Mouse (Mus musculus) thymus, adult 2 months (tissue): ENCODE data around the gene Zyx. TPM values are rescaled to one million over a fixed set of nuclear protein-coding genes. Genes with fewer than 3 reads are reported as not detected.

Experiments
- DNase-seq: peaks from one replicate; pipeline ENCODE4 v3.0.0; 2021
- H3K27ac ChIP-seq: fragments of 200-500 bp; 2 replicates; pipeline ENCODE4 v1.5.1; 2012; ENCODE audit warnings: low read length, control low read depth; ENCODE audit not compliant: control insufficient read depth, insufficient read depth
- H3K27me3 ChIP-seq: fragments of 200-500 bp; 2 replicates; pipeline ENCODE4 v1.6.1; 2012; ENCODE audit warnings: mild to moderate bottlenecking, low read length, moderate library complexity, mixed read lengths; ENCODE audit not compliant: control insufficient read depth, insufficient read depth
- H3K36me3 ChIP-seq: fragments of 200-500 bp; 2 replicates; pipeline ENCODE4 v1.6.1; 2012; ENCODE audit warnings: mild to moderate bottlenecking, low read length, moderate library complexity; ENCODE audit not compliant: control insufficient read depth, insufficient read depth
- H3K4me1 ChIP-seq: fragments of 200-500 bp; replicated peaks from 2 replicates; pipeline ENCODE4 v1.6.1; 2012; ENCODE audit warnings: low read length; ENCODE audit not compliant: control insufficient read depth, insufficient read depth
- H3K4me3 ChIP-seq: fragments of 200-500 bp; 2 replicates; pipeline ENCODE4 v1.5.1; 2012; ENCODE audit warnings: mild to moderate bottlenecking, low read length, control low read depth, moderate library complexity; ENCODE audit not compliant: control insufficient read depth, insufficient read depth
- CTCF ChIP-seq: fragments of 200-500 bp; IDR thresholded peaks from 2 replicates; pipeline ENCODE4 v1.5.1; 2012; ENCODE audit warnings: mild to moderate bottlenecking, control low read depth, low read length, moderate library complexity, borderline replicate concordance; ENCODE audit not compliant: control insufficient read depth, poor library complexity, insufficient read depth; ENCODE audit errors: extremely low read depth
- POLR2A ChIP-seq: fragments of 200-500 bp; IDR thresholded peaks from 2 replicates; pipeline ENCODE4 v1.6.1; 2012; ENCODE audit warnings: mild to moderate bottlenecking, low read length, control low read depth, moderate library complexity; ENCODE audit not compliant: control insufficient read depth, poor library complexity, insufficient read depth; ENCODE audit errors: extremely low read depth
- WGBS: fragments of 180-500 bp; shearing (Covaris S2); methylation state at CpG from one replicate; pipeline ENCODE4 v1.1.7; 2018; 5-methylcytosine and 5-hydroxymethylcytosine counted together
- polyA plus RNA-seq: library from polyadenylated mRNA; depleted of rRNA; stranded (reverse); fragments of >200 nt; gene quantifications from 2 replicates; pipeline ENCODE4 v1.2.3, GENCODE M21; 2012

Gene Zyx
- polyA plus RNA-seq, 1 experiment, result 209 TPM

DNA sequence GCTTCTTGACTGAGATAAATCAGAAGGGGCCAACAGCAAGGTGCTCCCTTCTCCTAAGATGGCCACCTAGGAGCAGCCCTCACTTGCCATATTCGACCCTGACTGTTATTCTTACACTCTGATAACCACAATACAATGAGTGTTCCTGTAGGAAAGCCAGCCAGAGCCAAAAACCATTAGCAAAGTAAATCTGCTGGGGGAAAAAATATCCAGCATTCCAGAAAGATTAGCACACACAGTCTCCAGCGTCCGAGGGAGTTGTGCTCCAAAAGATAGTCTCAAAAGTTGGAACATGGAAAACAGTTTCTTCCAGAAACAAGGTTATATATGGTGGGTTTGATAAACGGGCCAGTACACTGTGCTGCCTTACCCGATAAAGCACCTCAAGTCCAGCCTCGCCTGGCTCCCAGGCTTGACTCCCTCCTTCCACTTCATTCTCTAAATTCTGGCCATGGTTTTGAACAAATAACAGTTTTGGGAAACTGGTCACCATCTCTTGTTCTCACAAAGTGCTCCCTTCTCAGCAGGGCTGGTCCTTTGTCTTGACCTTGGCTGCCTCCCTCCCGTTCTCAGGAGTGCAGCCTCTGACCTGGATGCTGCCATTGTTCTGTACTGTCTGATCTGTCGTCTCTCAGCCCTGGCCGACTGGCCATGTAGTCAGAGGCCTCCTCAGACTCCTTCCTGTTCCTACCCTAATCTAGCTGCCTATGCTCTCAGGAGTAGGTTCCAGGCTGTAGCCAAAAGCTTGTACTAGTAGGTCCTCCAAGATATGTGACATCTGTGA, 10.1 kb downstream of the Zyx start:
- TF ChIP-seq CTCF (no peak), POLR2A (no peak)
- H3K4me3 ChIP-seq, result no peak overlapping the region
- DNase-seq, result no peak
- H3K27ac ChIP-seq, result no peak overlapping the region
- H3K27me3 ChIP-seq, result no peaks in the 10 kb centered on the region
- peaks cover 1% of the 10 kb centered on the region; the same call in 1 of the 2 replicates for H3K4me1 ChIP-seq
- peaks cover 35% of the 10 kb centered on the region for H3K36me3 ChIP-seq
- WGBS, result 92% methylated on average over 9 of the region's 9 CpGs

DNA sequence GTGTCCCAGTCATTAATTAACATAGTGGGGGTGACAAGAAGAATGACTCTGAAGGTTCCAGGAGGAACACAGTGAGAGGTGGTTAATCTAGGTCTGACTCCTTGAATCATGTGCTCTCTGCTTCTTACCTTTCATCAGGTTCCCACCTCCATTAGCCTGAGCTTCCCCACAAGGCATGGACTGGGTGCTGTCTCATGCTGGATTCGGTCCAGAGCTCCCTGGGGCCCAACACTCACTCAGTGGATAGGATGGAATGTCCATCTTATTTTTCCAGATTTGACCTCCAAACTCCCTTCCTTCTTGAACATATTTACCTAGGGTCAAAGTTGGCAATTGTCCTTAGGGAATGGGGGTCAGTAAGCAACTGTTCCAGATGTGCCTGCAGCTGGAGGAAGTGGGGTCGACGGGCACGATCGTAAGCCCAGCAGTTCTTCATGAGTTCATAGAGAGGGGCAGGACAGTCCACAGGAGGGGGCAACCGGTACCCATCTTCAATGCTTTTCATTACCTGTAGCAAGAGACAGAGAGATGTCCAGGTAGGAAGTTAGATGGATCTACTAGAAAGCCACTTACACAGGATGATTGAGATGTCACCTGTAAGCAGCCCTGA, 10.9 kb downstream of the Zyx start:
- no peaks in the 10 kb centered on the region for H3K27me3 ChIP-seq
- no peak overlapping the region for H3K27ac ChIP-seq
- 90% methylated on average over 6 of the region's 6 CpGs for WGBS
- DNase-seq, result no peak
- no peak overlapping the region for H3K4me3 ChIP-seq
- H3K36me3 ChIP-seq, result peaks cover 35% of the 10 kb centered on the region
- no peaks in the 10 kb centered on the region for H3K4me1 ChIP-seq
- TF ChIP-seq CTCF (no peak), POLR2A (no peak)

DNA sequence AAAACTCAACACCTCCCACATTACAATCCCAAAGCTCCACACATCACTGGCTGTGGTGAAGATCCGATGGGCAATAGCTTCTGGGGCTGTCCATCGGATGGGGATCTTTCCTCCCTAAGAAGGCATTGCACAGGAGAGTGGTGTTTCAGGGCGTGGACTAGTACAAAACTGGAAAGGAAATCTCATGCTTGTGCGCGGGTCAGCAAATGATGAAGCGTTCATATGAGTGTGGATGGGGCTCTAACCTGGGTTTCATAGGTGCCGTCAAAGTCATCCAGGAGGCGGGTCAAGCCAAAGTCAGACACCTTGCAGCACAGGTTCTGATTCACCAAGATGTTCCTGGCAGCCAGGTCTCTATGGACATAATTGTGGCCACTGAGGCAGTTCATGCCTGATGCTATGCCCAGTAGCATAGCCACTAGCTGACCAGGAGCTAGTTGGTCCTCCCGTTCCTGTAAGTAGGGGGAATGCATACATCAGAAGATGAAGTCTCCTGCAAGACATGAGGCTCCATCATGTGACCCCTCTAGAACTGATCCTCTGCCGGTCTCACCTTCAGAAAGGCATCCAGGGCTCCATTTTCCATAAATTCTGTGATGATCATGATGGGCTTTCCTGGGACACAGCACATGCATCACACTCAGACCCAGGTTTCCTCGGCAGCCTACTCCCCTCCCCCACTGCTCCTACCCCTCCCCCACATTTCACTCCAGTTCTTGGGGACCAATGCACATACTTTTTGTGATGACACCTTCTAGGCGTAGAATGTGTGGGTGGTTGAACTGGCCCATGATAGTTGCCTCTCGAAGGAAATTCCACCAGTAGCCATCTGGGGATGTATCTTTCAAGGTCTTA, 11.8 kb downstream of the Zyx start:
- 96% methylated on average over 13 of the region's 13 CpGs for WGBS
- TF ChIP-seq POLR2A, result no peak
- TF ChIP-seq CTCF, result no peak
- Histone ChIP-seq H3K4me3 (no peak overlapping the region), H3K27me3 (no peaks in the 10 kb centered on the region), H3K36me3 (peaks cover 29% of the 10 kb centered on the region), H3K4me1 (no peaks in the 10 kb centered on the region), H3K27ac (no peak overlapping the region)
- DNase-seq, result no peak

DNA sequence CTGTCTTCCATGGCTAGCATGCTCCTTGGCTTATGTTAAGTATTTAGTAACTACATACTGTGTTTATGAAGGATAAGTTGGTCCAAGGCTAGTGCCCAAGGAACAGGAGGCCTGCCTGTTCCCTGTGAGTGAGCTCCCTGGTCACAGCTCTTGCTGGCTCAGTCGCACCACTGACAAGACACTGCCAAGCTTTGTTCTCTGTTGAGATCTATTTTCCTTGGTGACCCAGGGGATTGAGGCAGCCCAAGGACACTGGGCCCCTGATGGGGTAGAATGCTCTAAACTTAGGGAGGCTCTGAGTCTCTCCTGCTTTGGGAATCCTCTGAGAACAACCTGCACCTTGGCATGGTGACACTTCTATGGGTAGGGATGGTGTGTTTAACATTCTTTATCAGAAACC, 12.6 kb downstream of the Zyx start:
- Histone ChIP-seq H3K4me1 (no peaks in the 10 kb centered on the region), H3K4me3 (no peak overlapping the region), H3K27me3 (no peaks in the 10 kb centered on the region), H3K27ac (no peak overlapping the region), H3K36me3 (peaks cover 21% of the 10 kb centered on the region)
- WGBS, result 94% methylated on average over 1 of the region's 1 CpGs
- DNase-seq, result no peak
- no peak for TF ChIP-seq CTCF
- TF ChIP-seq POLR2A, result no peak

DNA sequence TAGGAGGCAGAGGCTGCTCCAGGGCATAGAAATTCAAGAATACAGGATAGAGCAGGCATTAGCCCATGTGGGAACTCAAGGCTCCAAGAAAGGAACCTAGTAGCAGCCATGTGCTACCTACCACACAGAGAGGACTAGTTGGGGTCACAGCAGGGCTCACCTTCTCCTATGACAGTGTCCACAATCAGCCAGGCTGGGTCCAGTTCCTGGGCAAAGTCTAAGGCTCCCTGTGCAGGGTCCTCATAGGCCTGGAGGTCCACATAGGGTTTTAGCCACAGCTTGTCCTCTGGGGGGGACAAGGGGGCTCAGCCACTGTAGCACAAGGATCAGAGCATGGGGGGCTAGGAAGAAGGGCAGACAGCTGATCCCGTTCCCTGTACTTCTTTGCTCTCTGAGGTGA, 13.1 kb downstream of the Zyx start:
- peaks cover 17% of the 10 kb centered on the region for H3K36me3 ChIP-seq
- H3K4me1 ChIP-seq, result no peaks in the 10 kb centered on the region
- H3K4me3 ChIP-seq, result no peak overlapping the region
- WGBS, result 96% methylated on average over 1 of the region's 1 CpGs
- H3K27ac ChIP-seq, result no peak overlapping the region
- DNase-seq, result no peak
- H3K27me3 ChIP-seq, result no peaks in the 10 kb centered on the region
- TF ChIP-seq CTCF (no peak), POLR2A (no peak)

DNA sequence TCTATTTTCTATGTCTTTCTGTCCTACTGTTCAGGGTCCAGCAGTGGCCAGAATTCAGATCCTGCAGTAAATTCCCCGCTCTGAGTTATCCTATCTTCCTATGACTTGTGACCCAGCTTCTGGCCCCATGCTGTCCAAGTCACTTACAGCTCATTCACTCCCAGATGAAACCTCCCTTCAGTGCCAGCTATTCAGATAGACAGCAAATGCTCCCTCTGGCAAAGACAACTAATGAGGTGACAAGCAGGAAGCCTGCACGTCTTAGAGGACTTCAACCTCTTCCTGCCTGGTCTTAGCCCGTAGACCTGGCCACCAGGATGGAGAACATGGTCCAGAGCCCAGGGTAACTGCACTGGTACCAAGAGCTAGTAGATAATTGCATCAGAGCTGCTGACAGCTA, 13.5 kb downstream of the Zyx start:
- DNase-seq, result no peak
- 68% methylated on average over 3 of the region's 3 CpGs for WGBS

More for the DNA sequence above, 13.5 kb downstream of the Zyx start:
- Histone ChIP-seq H3K4me1 (no peaks in the 10 kb centered on the region), H3K27me3 (no peaks in the 10 kb centered on the region), H3K36me3 (peaks cover 12% of the 10 kb centered on the region), H3K4me3 (no peak overlapping the region), H3K27ac (no peak overlapping the region)
- TF ChIP-seq CTCF (no peak), POLR2A (no peak)
